Mouse (Mus musculus) C2C12 (cell line): ENCODE data around the gene Paqr4.

ENCODE experiments used
- CEBPB ChIP-seq: IDR thresholded peaks from one replicate; pipeline ENCODE4 v1.6.1; 2011; ENCODE audit warnings: low read depth, mild to moderate bottlenecking, control low read depth, moderate library complexity
- CTCF ChIP-seq: IDR thresholded peaks from one replicate; pipeline ENCODE4 v1.5.1; 2011; ENCODE audit not compliant: control insufficient read depth, insufficient read depth, insufficient read length
- MAX ChIP-seq: IDR thresholded peaks from one replicate; pipeline ENCODE4 v1.6.1; 2011; ENCODE audit warnings: mild to moderate bottlenecking, control low read depth
- USF1 ChIP-seq: IDR thresholded peaks from one replicate; pipeline ENCODE4 v1.6.1; 2011; ENCODE audit warnings: low read depth, mild to moderate bottlenecking, control low read depth, moderate library complexity

DNA sequence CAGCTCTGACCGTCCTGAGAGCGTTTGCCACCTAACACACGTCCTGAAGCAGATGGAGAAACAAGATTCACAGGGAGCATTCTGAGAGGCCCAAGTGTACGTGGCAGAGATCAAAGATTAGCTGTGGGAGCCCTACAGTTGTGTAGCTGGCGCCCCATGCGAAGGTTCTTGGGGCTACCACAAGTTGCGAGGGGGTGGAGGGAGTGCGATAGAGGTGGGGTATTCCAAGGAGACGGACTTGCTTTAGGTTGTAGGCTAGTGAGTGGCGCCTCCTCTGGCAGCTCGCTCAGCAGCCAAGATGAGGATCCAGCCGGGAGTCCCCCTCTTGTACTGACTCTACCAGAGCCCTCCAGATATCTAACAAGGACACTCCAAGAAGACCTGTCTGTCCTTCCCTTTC lies 5.6 kb upstream of the Paqr4 start:
- TF ChIP-seq CTCF (no peak), USF1 (no peak), CEBPB (no peak), MAX (no peak)
